Mouse (Mus musculus): ENCODE data around the gene Rps7. TPM values are rescaled to one million over a fixed set of nuclear protein-coding genes. Genes with fewer than 3 reads are reported as not detected.
A peak's percentile ranks its signal among the peaks of the same experiment; 100 is the strongest.

Rps7 gene
- total and polyA plus RNA-seq, 3 experiments: 753 to 3,047 (median 2,570) TPM

DNA sequence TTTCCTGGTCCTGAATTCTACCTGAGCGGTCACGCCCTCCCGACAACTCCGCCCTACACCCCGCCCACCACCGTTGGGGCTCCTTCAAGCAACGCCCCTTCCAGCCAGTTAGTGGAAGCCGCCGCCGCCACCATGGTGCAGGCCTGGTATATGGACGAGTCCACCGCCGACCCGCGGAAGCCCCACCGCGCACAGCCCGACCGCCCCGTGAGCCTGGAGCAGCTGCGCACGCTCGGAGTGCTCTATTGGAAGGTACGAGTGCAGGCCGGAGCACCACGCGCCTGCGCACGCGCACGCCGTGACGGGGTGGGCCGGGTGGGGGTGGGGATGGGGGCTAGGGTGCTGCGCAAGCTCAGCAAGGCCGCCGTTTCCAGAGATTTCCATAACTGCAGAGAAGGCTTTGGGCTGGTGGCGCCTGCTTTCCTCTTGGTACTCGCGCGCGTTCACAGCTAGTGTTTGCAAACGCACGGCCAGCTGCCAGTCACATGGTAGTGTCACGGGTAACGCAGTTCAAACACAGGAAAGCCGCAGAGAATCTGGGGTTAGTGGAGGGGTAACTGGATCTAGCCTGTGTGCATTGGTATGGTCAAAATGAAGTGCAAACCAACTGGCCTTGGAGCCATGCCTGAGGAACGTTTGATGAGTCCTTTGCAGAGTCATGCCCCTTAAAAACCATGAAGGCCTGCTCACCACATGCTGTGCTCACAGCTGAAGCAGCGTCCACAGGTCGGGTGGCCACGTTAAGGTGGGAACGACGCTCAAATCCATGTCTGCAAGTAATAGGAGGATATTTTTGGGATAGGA is 39.6 kb upstream of the Rps7 start, which contains the start of gene Adi1:
Gene Adi1, plus strand, starts transcription at position 111 of the 804 bp plus-strand sequence.
- Histone ChIP-seq H3K9ac (ENCODE audit: insufficient read depth, low read depth) (peak within 1 kb of the TSS; percentile 79), H3K79me2 (replicated peaks; ENCODE audit: control insufficient read depth, extremely low read depth, insufficient read depth, poor library complexity, severe bottlenecking) (peaks cover 14% of the 10 kb centered on the region), H3K4me3 (replicated peaks in 1 of 3; ENCODE audit: low read depth in 2 of 3, low read length in 2 of 3, poor library complexity in 1 of 3) (peak within 1 kb of the TSS; percentile 70 to 85 (median 78)), H3K4me2 (ENCODE audit: insufficient read depth, low read depth, poor library complexity, severe bottlenecking) (peak within 1 kb of the TSS; percentile 64), H3K4me1 (ENCODE audit: control insufficient read depth in 1 of 2, insufficient read depth in 2 of 2) (peaks cover 0 to 11% of the 10 kb centered on the region in 2 experiments; a peak in 3 of 4 replicates), H3K27me3 (replicated peaks) (no peaks in the 10 kb centered on the region), H3K9me3 (replicated peaks; ENCODE audit: low read length) (no peaks in the 10 kb centered on the region), H3K27ac (ENCODE audit: insufficient read depth, low read depth) (peak within 1 kb of the TSS; percentile 85), H3K36me3 (replicated peaks in 1 of 2; ENCODE audit: control insufficient read depth in 1 of 2, insufficient read depth in 1 of 2, low read length in 1 of 2) (peaks cover 25 to 32% of the 10 kb centered on the region in 2 experiments)
- TF ChIP-seq RAD21 (IDR thresholded peaks at IDR 0.05; ENCODE audit: low read depth, low read length): no peak
- TF ChIP-seq KAT2A (IDR thresholded peaks at IDR 0.05; ENCODE audit: insufficient replicate concordance, low read length): no peak
- TF ChIP-seq TCF12 (IDR thresholded peaks at IDR 0.05; ENCODE audit: low read depth, low read length): 0 out of 2 replicates have a peak, but pooled peaks have one; percentile 50
- no peak for TF ChIP-seq CHD1 (IDR thresholded peaks at IDR 0.05; ENCODE audit: low read depth, low read length)
- peak; percentile 60 for TF ChIP-seq BHLHE40 (IDR thresholded peaks at IDR 0.05; ENCODE audit: low read depth, low read length)
- TF ChIP-seq NELFE (IDR thresholded peaks at IDR 0.05; ENCODE audit: low read depth, low read length): peak; percentile 47
- TF ChIP-seq USF2 (conservative IDR thresholded peaks at IDR 0.05; ENCODE audit: low read depth, low read length): peak; percentile 37; the same call in 1 of the 2 replicates
- peak; percentile 91 for TF ChIP-seq SIN3A (IDR thresholded peaks at IDR 0.05; ENCODE audit: low read length)
- TF ChIP-seq POLR2A (IDR thresholded peaks at IDR 0.05; ENCODE audit: low read depth, low read length): peak; percentile 65
- TF ChIP-seq TBP (conservative IDR thresholded peaks at IDR 0.05; ENCODE audit: low read depth, low read length): no peak; the same call in 1 of the 2 replicates
- 0 out of 2 replicates have a peak, but pooled peaks have one; percentile 48 for TF ChIP-seq ZMIZ1 (IDR thresholded peaks at IDR 0.05; ENCODE audit: low read depth, low read length)
- peak; percentile 86 for TF ChIP-seq MYC (IDR thresholded peaks at IDR 0.05; ENCODE audit: low read depth, low read length)
- peak; percentile 57; the same call in 1 of the 2 replicates for TF ChIP-seq ELF1 (IDR thresholded peaks at IDR 0.05; ENCODE audit: low read depth, low read length)
- peak; percentile 84 for TF ChIP-seq MAX (IDR thresholded peaks at IDR 0.05; ENCODE audit: low read length)
- peak; percentile 31 for TF ChIP-seq USF1 (IDR thresholded peaks at IDR 0.05; ENCODE audit: low read depth, low read length)
- TF ChIP-seq UBTF (IDR thresholded peaks at IDR 0.05; ENCODE audit: low read depth, low read length): no peak
- no peak for TF ChIP-seq JUN (IDR thresholded peaks at IDR 0.05; ENCODE audit: insufficient read depth, low read depth, low read length)
- TF ChIP-seq ZNF384 (IDR thresholded peaks at IDR 0.05; ENCODE audit: low read depth, low read length): no peak
- TF ChIP-seq NRF1 (IDR thresholded peaks at IDR 0.05; ENCODE audit: low read depth, low read length): peak; percentile 88
- TF ChIP-seq POLR2AphosphoS2 (IDR thresholded peaks at IDR 0.05; ENCODE audit: low read depth, low read length): peak; percentile 72; the same call in 1 of the 2 replicates
- TF ChIP-seq MXI1 (IDR thresholded peaks at IDR 0.05; ENCODE audit: low read depth, low read length): peak; percentile 92
- dilution Hi-C loops (cut with MboI; ENCODE audit: extremely low pct_ligation_motif_present, extremely low pct_unique_long_range_greater_than_20kb, low sequenced_read_pairs): no loop called here
- DNase-seq (ENCODE audit: extremely low read depth): peak; percentile 86
- in situ Hi-C loops (cut with MboI; ENCODE audit: low pct_ligation_motif_present, low pct_unique_long_range_greater_than_20kb, low sequenced_read_pairs): no loop called here

All from CH12.LX (cell line).